Mouse (Mus musculus): ENCODE measurements around the gene Saal1. TPM values are rescaled to one million over a fixed set of nuclear protein-coding genes. Genes with fewer than 3 reads are reported as not detected.
A peak's percentile ranks its signal among the peaks of the same experiment; 100 is the strongest.

The Saal1 gene
- total RNA-seq, 2 experiments from 2014 or later = 19.2 to 23.1 TPM

- ATAC-seq (replicated peaks; ENCODE audit: low FRiP score, low TSS enrichment, poor library complexity, severe bottlenecking) = 0 out of 2 replicates have a peak, but pooled peaks have one; percentile 1
Observed at GRCm38 (mm10) chr7:46638889-46639691, 71.4 kb downstream of the Saal1 start.

Other genes starting within 250 kb of the Saal1 start
- gene Sergef, start 70.9 kb downstream of the Saal1 start, total RNA-seq (2014; fragmentation: Nextera tagmentation) = 8.6 and 17.3 TPM in 2 replicates
- 9.0 and 10.2 TPM in 2 replicates for gene Sergef, start 70.9 kb downstream of the Saal1 start, total RNA-seq (2017)
- gene Tph1, start 38.1 kb downstream of the Saal1 start, total RNA-seq (2014; fragmentation: Nextera tagmentation) = not detected in 2 replicates
- not detected in 2 replicates for gene Tph1, start 38.1 kb downstream of the Saal1 start, total RNA-seq (2017)
- gene Saa3, start 5.0 kb upstream of the Saal1 start, total RNA-seq (2014; fragmentation: Nextera tagmentation) = not detected in 2 replicates
- gene Saa3, start 5.0 kb upstream of the Saal1 start, total RNA-seq (2017) = not detected in 2 replicates
- not detected in 2 replicates for gene Saa4, start 21.9 kb upstream of the Saal1 start, total RNA-seq (2014; fragmentation: Nextera tagmentation)
- not detected in 2 replicates for gene Saa4, start 21.9 kb upstream of the Saal1 start, total RNA-seq (2017)
- gene Saa1, start 32.3 kb upstream of the Saal1 start, total RNA-seq (2014; fragmentation: Nextera tagmentation) = not detected in 2 replicates
- not detected in 2 replicates for gene Saa1, start 32.3 kb upstream of the Saal1 start, total RNA-seq (2017)
- gene Saa2, start 41.1 kb upstream of the Saal1 start, total RNA-seq (2014; fragmentation: Nextera tagmentation) = not detected in 2 replicates
- not detected in 2 replicates for gene Saa2, start 41.1 kb upstream of the Saal1 start, total RNA-seq (2017)
- gene Hps5, start 85.4 kb upstream of the Saal1 start, total RNA-seq (2014; fragmentation: Nextera tagmentation) = 21.2 and 21.7 TPM in 2 replicates
- 16.2 and 25.1 TPM in 2 replicates for gene Hps5, start 85.4 kb upstream of the Saal1 start, total RNA-seq (2017)
- 64.4 and 68.6 TPM in 2 replicates for gene Gtf2h1, start 85.4 kb upstream of the Saal1 start, total RNA-seq (2014; fragmentation: Nextera tagmentation)
- gene Gtf2h1, start 85.4 kb upstream of the Saal1 start, total RNA-seq (2017) = 144 and 158 TPM in 2 replicates
- 663 and 668 TPM in 2 replicates for gene Ldha, start 130.8 kb upstream of the Saal1 start, total RNA-seq (2014; fragmentation: Nextera tagmentation)
- gene Ldha, start 130.8 kb upstream of the Saal1 start, total RNA-seq (2017) = 397 and 483 TPM in 2 replicates
- gene Ldhc, start 150.5 kb upstream of the Saal1 start, total RNA-seq (2014; fragmentation: Nextera tagmentation) = not detected in 2 replicates
- not detected in 2 replicates for gene Ldhc, start 150.5 kb upstream of the Saal1 start, total RNA-seq (2017)
- 69.9 and 95.9 TPM in 2 replicates for gene Tsg101, start 209.3 kb upstream of the Saal1 start, total RNA-seq (2014; fragmentation: Nextera tagmentation)
- gene Tsg101, start 209.3 kb upstream of the Saal1 start, total RNA-seq (2017) = 42.1 and 79.1 TPM in 2 replicates
- 11.1 and 12.0 TPM in 2 replicates for gene Uevld, start 247.8 kb upstream of the Saal1 start, total RNA-seq (2014; fragmentation: Nextera tagmentation)
- gene Uevld, start 247.8 kb upstream of the Saal1 start, total RNA-seq (2017) = 7.9 and 8.0 TPM in 2 replicates

Data from megakaryocyte-erythroid progenitor cell, adult 5-6 weeks (primary cell).